Mouse (Mus musculus): ENCODE results near the gene Mpp5. TPM values are rescaled to one million over a fixed set of nuclear protein-coding genes. Genes with fewer than 3 reads are reported as not detected.

The Mpp5 gene
- polyA plus RNA-seq, 1 experiment = 7.5 TPM

DNA sequence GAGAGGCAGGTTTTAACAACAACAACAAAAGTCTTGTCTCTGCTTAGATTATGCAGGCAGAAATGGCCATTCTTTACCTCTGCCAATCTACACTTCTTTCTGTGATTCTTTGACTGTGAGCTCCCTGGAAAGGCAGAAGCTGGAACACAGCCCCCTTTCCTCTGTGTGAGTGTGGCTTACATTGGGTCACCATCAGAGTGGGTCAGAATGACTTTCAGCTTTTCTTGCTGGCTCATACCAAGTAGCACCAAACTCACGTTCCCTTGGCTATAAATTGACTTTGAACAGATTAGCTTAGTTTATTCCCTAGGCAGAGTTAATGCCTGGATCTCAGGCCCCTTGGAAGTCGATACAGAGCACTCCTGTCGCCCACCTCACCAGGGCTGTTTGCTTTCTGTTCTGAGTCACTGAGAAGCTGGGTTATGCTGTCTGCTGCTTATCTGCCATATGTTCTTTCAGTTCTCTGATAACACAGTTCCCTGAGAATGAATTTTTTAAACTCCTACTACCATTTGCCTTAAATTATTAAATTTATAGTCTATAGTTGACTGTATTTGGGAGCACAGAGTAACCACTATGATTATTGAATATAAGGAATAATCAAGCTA is 39.7 kb downstream of the Mpp5 start:
- TF ChIP-seq POLR2A (IDR thresholded peaks at IDR 0.05; ENCODE audit: control insufficient read depth, low read depth, low read length) (no peak), CTCF (IDR thresholded peaks at IDR 0.05; ENCODE audit: control insufficient read depth, insufficient read depth, insufficient replicate concordance, low read depth, low read length) (no peak)
- no peak overlapping the region for H3K27ac ChIP-seq (ENCODE audit: control insufficient read depth, insufficient read depth, low read depth, low read length)
- H3K27me3 ChIP-seq (ENCODE audit: control insufficient read depth, insufficient read depth, low read length) = no peaks in the 10 kb centered on the region
- H3K4me3 ChIP-seq (ENCODE audit: control insufficient read depth, low read depth, low read length) = no peak overlapping the region
- H3K4me1 ChIP-seq (ENCODE audit: control insufficient read depth, insufficient read depth, low read length) = no peaks in the 10 kb centered on the region
- no peaks in the 10 kb centered on the region for H3K36me3 ChIP-seq (ENCODE audit: control insufficient read depth, insufficient read depth, low read length)

- TF ChIP-seq POLR2A (IDR thresholded peaks at IDR 0.05; ENCODE audit: control insufficient read depth, low read depth, low read length) = no peak
- no peak for TF ChIP-seq CTCF (IDR thresholded peaks at IDR 0.05; ENCODE audit: control insufficient read depth, insufficient read depth, insufficient replicate concordance, low read depth, low read length)
- no peak overlapping the region for H3K4me3 ChIP-seq (ENCODE audit: control insufficient read depth, low read depth, low read length)
- no peaks in the 10 kb centered on the region for H3K36me3 ChIP-seq (ENCODE audit: control insufficient read depth, insufficient read depth, low read length)
- H3K27ac ChIP-seq (ENCODE audit: control insufficient read depth, insufficient read depth, low read depth, low read length) = no peak overlapping the region
- H3K27me3 ChIP-seq (ENCODE audit: control insufficient read depth, insufficient read depth, low read length) = no peaks in the 10 kb centered on the region
- H3K4me1 ChIP-seq (ENCODE audit: control insufficient read depth, insufficient read depth, low read length) = no peaks in the 10 kb centered on the region
These were observed 42.1 kb downstream of the Mpp5 start for GRCm38 (mm10) chr12:78790791-78791190.

DNA sequence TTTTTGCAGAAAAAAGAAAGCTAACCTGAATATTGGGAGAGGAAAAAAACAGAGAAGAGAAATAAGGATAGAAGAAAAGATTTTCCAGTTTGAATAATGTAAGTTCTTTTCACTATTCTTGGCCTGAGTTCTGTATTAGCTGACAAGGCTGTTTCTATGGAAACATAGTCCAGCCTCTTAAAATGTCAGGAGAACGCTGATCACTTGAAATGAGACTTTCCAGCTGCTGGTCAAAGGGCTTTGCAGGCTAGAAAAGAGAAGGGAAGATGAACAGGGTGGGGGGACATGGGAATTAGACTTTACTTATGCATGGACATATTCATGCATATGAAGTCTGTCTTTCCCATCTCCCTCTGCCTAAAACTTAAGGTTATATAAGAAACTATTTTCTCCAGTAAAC is 45.5 kb downstream of the Mpp5 start:
- Histone ChIP-seq H3K27me3 (ENCODE audit: control insufficient read depth, insufficient read depth, low read length) (no peaks in the 10 kb centered on the region), H3K27ac (ENCODE audit: control insufficient read depth, insufficient read depth, low read depth, low read length) (no peak overlapping the region), H3K36me3 (ENCODE audit: control insufficient read depth, insufficient read depth, low read length) (no peaks in the 10 kb centered on the region), H3K4me1 (ENCODE audit: control insufficient read depth, insufficient read depth, low read length) (no peaks in the 10 kb centered on the region), H3K4me3 (ENCODE audit: control insufficient read depth, low read depth, low read length) (no peak overlapping the region)
- no peak for TF ChIP-seq POLR2A (IDR thresholded peaks at IDR 0.05; ENCODE audit: control insufficient read depth, low read depth, low read length)
- TF ChIP-seq CTCF (IDR thresholded peaks at IDR 0.05; ENCODE audit: control insufficient read depth, insufficient read depth, insufficient replicate concordance, low read depth, low read length) = no peak

- Histone ChIP-seq H3K27ac (ENCODE audit: control insufficient read depth, insufficient read depth, low read depth, low read length) (peak overlapping the region; percentile 49), H3K4me1 (ENCODE audit: control insufficient read depth, insufficient read depth, low read length) (no peaks in the 10 kb centered on the region), H3K36me3 (ENCODE audit: control insufficient read depth, insufficient read depth, low read length) (no peaks in the 10 kb centered on the region), H3K27me3 (ENCODE audit: control insufficient read depth, insufficient read depth, low read length) (no peaks in the 10 kb centered on the region), H3K4me3 (ENCODE audit: control insufficient read depth, low read depth, low read length) (no peak overlapping the region)
- TF ChIP-seq CTCF (IDR thresholded peaks at IDR 0.05; ENCODE audit: control insufficient read depth, insufficient read depth, insufficient replicate concordance, low read depth, low read length) (no peak), POLR2A (IDR thresholded peaks at IDR 0.05; ENCODE audit: control insufficient read depth, low read depth, low read length) (no peak)
These were observed 51.3 kb downstream of the Mpp5 start for GRCm38 (mm10) chr12:78800036-78800435.

GRCm38 (mm10) chr12:78801836-78802235 is 53.1 kb downstream of the Mpp5 start:
- H3K27me3 ChIP-seq (ENCODE audit: control insufficient read depth, insufficient read depth, low read length) = no peaks in the 10 kb centered on the region
- H3K4me1 ChIP-seq (ENCODE audit: control insufficient read depth, insufficient read depth, low read length) = no peaks in the 10 kb centered on the region
- H3K36me3 ChIP-seq (ENCODE audit: control insufficient read depth, insufficient read depth, low read length) = no peaks in the 10 kb centered on the region
- H3K4me3 ChIP-seq (ENCODE audit: control insufficient read depth, low read depth, low read length) = no peak overlapping the region
- H3K27ac ChIP-seq (ENCODE audit: control insufficient read depth, insufficient read depth, low read depth, low read length) = no peak overlapping the region
- no peak for TF ChIP-seq POLR2A (IDR thresholded peaks at IDR 0.05; ENCODE audit: control insufficient read depth, low read depth, low read length)
- no peak for TF ChIP-seq CTCF (IDR thresholded peaks at IDR 0.05; ENCODE audit: control insufficient read depth, insufficient read depth, insufficient replicate concordance, low read depth, low read length)

DNA sequence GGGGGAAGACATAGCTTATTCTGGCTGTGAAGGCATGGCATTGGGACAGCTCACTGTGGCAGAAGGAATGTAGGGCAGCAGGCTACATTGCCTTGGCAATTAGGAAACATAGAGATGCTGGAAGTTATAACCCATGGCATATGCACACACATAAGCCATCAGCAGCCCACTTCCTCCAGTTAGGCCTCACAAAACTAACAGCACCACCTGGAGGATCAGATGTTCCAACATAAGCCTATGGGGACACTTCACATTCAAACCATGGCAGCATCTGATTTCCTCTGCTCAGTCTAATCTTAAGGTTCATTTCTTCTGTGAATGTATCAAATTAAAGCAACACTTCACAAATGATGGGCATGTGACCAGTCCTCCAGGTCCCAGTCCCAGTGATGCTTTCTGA is 65.7 kb downstream of the Mpp5 start:
- H3K27me3 ChIP-seq (ENCODE audit: control insufficient read depth, insufficient read depth, low read length) = no peaks in the 10 kb centered on the region
- H3K4me3 ChIP-seq (ENCODE audit: control insufficient read depth, low read depth, low read length) = no peak overlapping the region
- peaks cover 3% of the 10 kb centered on the region; the same call in 1 of the 2 replicates for H3K36me3 ChIP-seq (ENCODE audit: control insufficient read depth, insufficient read depth, low read length)
- H3K4me1 ChIP-seq (ENCODE audit: control insufficient read depth, insufficient read depth, low read length) = no peaks in the 10 kb centered on the region
- TF ChIP-seq CTCF (IDR thresholded peaks at IDR 0.05; ENCODE audit: control insufficient read depth, insufficient read depth, insufficient replicate concordance, low read depth, low read length) (no peak), POLR2A (IDR thresholded peaks at IDR 0.05; ENCODE audit: control insufficient read depth, low read depth, low read length) (no peak)
- no peak overlapping the region for H3K27ac ChIP-seq (ENCODE audit: control insufficient read depth, insufficient read depth, low read depth, low read length)

DNA sequence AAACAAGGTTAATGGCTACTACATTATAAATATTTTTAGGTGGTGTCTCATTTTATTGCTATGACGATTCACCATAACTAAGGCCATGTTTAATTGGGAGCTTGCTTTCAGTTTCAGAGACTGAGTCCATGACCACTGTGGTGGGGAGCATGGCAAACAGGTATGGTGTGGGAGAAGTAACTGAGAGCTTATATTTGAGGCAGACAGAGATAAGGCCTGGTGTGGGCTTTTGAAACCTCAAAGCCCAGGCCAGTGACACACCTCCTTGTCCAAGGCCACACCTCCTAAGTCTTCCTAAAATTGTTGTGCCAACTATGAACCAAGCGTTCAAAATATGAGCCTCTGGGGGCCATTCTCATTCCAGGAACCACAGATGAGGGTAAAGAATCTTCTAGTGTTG is 85.8 kb downstream of the Mpp5 start:
- H3K4me1 ChIP-seq (ENCODE audit: control insufficient read depth, insufficient read depth, low read length) = no peaks in the 10 kb centered on the region
- no peak overlapping the region for H3K4me3 ChIP-seq (ENCODE audit: control insufficient read depth, low read depth, low read length)
- peaks cover 2% of the 10 kb centered on the region for H3K36me3 ChIP-seq (ENCODE audit: control insufficient read depth, insufficient read depth, low read length)
- H3K27me3 ChIP-seq (ENCODE audit: control insufficient read depth, insufficient read depth, low read length) = no peaks in the 10 kb centered on the region
- H3K27ac ChIP-seq (ENCODE audit: control insufficient read depth, insufficient read depth, low read depth, low read length) = no peak overlapping the region
- TF ChIP-seq CTCF (IDR thresholded peaks at IDR 0.05; ENCODE audit: control insufficient read depth, insufficient read depth, insufficient replicate concordance, low read depth, low read length) (no peak), POLR2A (IDR thresholded peaks at IDR 0.05; ENCODE audit: control insufficient read depth, low read depth, low read length) (no peak)
